Mouse (Mus musculus) CD4-positive, CD25-positive, alpha-beta regulatory T cell, adult 9 weeks (primary cell): ENCODE data around the gene Ap2b1. TPM values are rescaled to one million over a fixed set of nuclear protein-coding genes. Genes with fewer than 3 reads are reported as not detected.

Experiments
- polyA plus RNA-seq: library from polyadenylated mRNA; unstranded; fragments of 100-300 nt; shearing (Covaris generic); gene quantifications from one replicate; pipeline ENCODE4 v1.2.1, GENCODE M21; 2017

The Ap2b1 gene
- 58.3 TPM for polyA plus RNA-seq

DNA sequence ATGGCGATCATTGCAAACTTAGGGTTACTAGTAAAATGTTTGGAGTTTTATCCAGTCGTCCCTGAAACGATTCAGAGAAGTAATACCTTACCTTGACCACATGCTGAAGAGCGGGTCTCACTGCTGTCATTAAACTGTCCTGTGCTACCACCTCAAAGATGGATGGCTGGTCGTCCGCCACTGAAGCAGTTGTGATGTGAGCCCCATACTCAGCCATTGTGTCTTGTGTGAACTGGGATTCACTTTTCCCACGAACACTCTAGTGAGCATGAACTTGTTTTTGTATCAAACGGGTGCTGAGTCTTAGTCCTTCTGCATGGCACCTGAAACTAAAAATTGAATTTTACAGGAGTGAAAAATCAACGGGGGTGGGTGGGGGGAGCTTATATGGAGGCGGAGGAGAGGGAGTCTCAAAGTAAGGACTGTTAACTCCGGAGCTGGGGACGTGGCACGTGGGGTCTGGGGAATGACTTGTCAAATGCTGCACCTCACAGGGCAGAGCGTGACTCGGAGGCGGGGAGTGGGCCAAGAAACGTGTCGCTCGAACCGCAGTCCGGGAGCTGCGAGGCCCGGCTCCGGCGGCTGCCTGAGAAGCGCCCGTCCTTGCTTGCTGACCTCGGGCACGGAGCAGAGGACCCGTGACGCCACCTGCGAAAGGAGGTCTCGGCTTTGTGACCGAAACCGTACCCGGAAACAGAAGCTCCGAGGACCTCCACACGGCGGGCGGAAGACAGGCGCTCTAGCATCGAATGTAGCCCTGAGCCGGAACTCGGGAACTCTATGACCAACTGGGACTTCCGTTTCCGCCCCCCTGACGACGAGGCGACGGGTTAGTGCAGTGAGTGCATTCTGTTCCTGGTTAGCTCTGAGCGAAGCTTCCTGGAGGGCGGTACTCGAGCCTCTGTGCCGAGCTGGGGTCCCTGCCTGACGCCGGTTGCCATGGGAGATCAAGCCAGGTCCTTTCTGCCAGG is at the start of gene Ap2b1:
TSS of gene Ap2b1 (plus strand) at position 800 of the 971 bp plus-strand sequence.

DNA sequence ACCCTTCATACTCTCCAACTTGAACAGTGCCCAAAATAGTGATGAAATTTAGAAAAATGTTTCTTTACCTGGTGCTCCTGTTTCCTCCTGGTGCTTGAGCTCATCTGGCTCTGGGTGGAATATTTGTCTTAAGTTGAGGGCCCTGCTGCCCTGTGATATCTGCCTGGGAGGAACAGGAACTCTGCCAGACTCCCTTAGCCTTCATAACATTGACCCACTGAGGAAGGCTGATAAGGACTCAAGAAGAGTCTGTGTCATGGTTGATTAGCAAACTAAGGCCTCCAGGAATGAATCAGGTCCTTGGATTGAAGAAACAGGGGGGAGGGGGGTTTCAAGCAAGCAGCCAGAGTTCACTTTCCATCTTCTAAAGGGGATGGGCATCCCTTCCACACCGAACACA is 12.3 kb upstream of the Ap2b1 start, which contains the start of gene Slfn14:
TSS of gene Slfn14 (minus strand) at position 161 of the 400 bp plus-strand sequence.

GRCm38 (mm10) chr11:83302526-83303251 is 3.9 kb downstream of the Ap2b1 start, which contains the start of gene Pex12:
Pex12 (minus strand) TSS chr11:83302586.

GRCm38 (mm10) chr11:83409087-83409754 is 110.4 kb downstream of the Ap2b1 start, which contains the start of gene Rasl10b:
Rasl10b (plus strand) TSS chr11:83409137.

GRCm38 (mm10) chr11:83429355-83429754 is 130.5 kb downstream of the Ap2b1 start, which contains the start of gene Gas2l2:
Gas2l2 (minus strand) TSS chr11:83429455.

GRCm38 (mm10) chr11:83437377-83437776 is 138.6 kb downstream of the Ap2b1 start, which contains the start of gene 1700020L24Rik:
1700020L24Rik (plus strand) TSS chr11:83437677.

Other genes starting within 250 kb of the Ap2b1 start
- gene Slfn2, start 233.9 kb upstream of the Ap2b1 start, polyA plus RNA-seq = 826 TPM
- gene Slfn1, start 182.2 kb upstream of the Ap2b1 start, polyA plus RNA-seq = 312 TPM
- gene Slfn4, start 123.8 kb upstream of the Ap2b1 start, polyA plus RNA-seq = 0.29 TPM
- 6.9 TPM for gene Slfn3, start 107.7 kb upstream of the Ap2b1 start, polyA plus RNA-seq
- not detected for gene Slfn14, start 12.3 kb upstream of the Ap2b1 start, polyA plus RNA-seq
- gene Pex12, start 3.6 kb downstream of the Ap2b1 start, polyA plus RNA-seq = 19.4 TPM
- gene Rasl10b, start 110.1 kb downstream of the Ap2b1 start, polyA plus RNA-seq = not detected
- not detected for gene Gas2l2, start 130.4 kb downstream of the Ap2b1 start, polyA plus RNA-seq
- gene 1700020L24Rik, start 138.7 kb downstream of the Ap2b1 start, polyA plus RNA-seq = 1.5 TPM
- gene Mmp28, start 164.0 kb downstream of the Ap2b1 start, polyA plus RNA-seq = not detected
- gene Taf15, start 174.1 kb downstream of the Ap2b1 start, polyA plus RNA-seq = 22.7 TPM
- not detected for gene Heatr9, start 223.2 kb downstream of the Ap2b1 start, polyA plus RNA-seq
- gene Ccl5, start 231.5 kb downstream of the Ap2b1 start, polyA plus RNA-seq = 101 TPM